Mouse (Mus musculus) splenic B cell, adult 2 months (primary cell): Measurements from ENCODE around the gene Foxb1.

ENCODE experiments used
- DNase-seq: peaks from one replicate; pipeline ENCODE4 v3.0.0-alpha.2; 2011; ENCODE audit warnings: low read depth, low spot score
- H3K27me3 ChIP-seq: 2 replicates; pipeline ENCODE4 v1.6.1; 2012; ENCODE audit warnings: mild to moderate bottlenecking, low read length, moderate library complexity, mixed read lengths; ENCODE audit not compliant: control insufficient read depth, poor library complexity, insufficient read depth, severe bottlenecking
- H3K36me3 ChIP-seq: 2 replicates; pipeline ENCODE4 v1.6.1; 2012; ENCODE audit warnings: mild to moderate bottlenecking, low read length, moderate library complexity, mixed read lengths; ENCODE audit not compliant: control insufficient read depth, poor library complexity, insufficient read depth, severe bottlenecking

The Foxb1 gene

GRCm38 (mm10) chr9:69716364-69716763 lies 44.4 kb downstream of the Foxb1 start:
- no peaks in the 10 kb centered on the region for H3K27me3 ChIP-seq
- no peaks in the 10 kb centered on the region for H3K36me3 ChIP-seq
- DNase-seq, result no peak

- no peaks in the 10 kb centered on the region for H3K36me3 ChIP-seq
- no peak for DNase-seq
- no peaks in the 10 kb centered on the region for H3K27me3 ChIP-seq
These were observed 45.3 kb downstream of the Foxb1 start for GRCm38 (mm10) chr9:69715445-69715844.

- Histone ChIP-seq H3K27me3 (no peaks in the 10 kb centered on the region), H3K36me3 (no peaks in the 10 kb centered on the region)
- no peak for DNase-seq
These were observed 46.4 kb downstream of the Foxb1 start for GRCm38 (mm10) chr9:69714346-69714745.

GRCm38 (mm10) chr9:69713577-69714327 lies 47.0 kb downstream of the Foxb1 start:
- Histone ChIP-seq H3K36me3 (no peaks in the 10 kb centered on the region), H3K27me3 (no peaks in the 10 kb centered on the region)
- no peak for DNase-seq

GRCm38 (mm10) chr9:69712714-69713525 lies 47.8 kb downstream of the Foxb1 start:
- H3K27me3 ChIP-seq, result no peaks in the 10 kb centered on the region
- no peaks in the 10 kb centered on the region for H3K36me3 ChIP-seq
- DNase-seq, result no peak
